ENCODE assay signal across 11 mouse cellular contexts in the genomic region with DNA sequence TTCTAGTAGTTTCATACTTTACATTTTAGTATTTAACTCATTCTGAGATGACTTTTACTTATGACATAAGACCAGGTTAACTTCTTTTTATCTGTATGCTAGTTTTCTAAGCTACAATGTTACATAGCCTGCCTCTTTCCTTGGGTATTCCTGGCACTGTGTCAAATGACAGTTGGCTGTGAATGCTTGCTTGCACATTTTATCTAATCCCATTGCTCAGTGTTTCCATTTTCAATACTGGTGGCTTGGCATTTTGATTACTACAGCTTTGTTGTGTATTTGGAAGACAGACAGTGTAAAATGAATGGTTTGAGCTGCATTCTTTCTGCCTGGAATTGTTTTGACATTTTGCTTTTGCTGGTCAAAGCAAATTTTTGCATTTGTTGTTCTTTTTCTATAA.
"Had no signal": no experiment of that assay in that cellular context is flagged by ENCODE, and none has a peak within 500 bp of the region (broad histone marks: within the 10 kb centered on the region; RNA-seq: fewer than 3 reads in every experiment).

No protein-coding gene starts in this region.

- H3K27me3 ChIP-seq: limb, embryonic 13.5 days; stomach, embryonic 15.5 days had no signal

- H3K9ac ChIP-seq: limb, embryonic 13.5 days; liver, embryonic 14.5 days; stomach, embryonic 15.5 days had no signal

- H3K4me2 ChIP-seq: limb, embryonic 13.5 days; stomach, embryonic 15.5 days had no signal

- H3K4me3 ChIP-seq: limb, embryonic 13.5 days; stomach, embryonic 15.5 days had no signal

- H3K36me3 ChIP-seq: limb, embryonic 13.5 days; stomach, embryonic 15.5 days had no signal

- H3K27ac ChIP-seq: kidney, postnatal 0 days; limb, embryonic 13.5 days; liver, embryonic 14.5 days; stomach, embryonic 15.5 days had no signal

- H3K4me1 ChIP-seq: limb, embryonic 13.5 days; stomach, embryonic 15.5 days had no signal

- H3K9me3 ChIP-seq: limb, embryonic 13.5 days; stomach, embryonic 15.5 days had no signal

- DNase-seq: kidney, adult 9 months; kidney, postnatal 36 days; layer of hippocampus, adult 9-11 months; layer of hippocampus, postnatal 36 days; lung, adult 18-20 months; lung, postnatal 36 days; right cerebral cortex, postnatal 14 days had no signal
